Mouse (Mus musculus): ENCODE results near the gene Zfp689.

DNA sequence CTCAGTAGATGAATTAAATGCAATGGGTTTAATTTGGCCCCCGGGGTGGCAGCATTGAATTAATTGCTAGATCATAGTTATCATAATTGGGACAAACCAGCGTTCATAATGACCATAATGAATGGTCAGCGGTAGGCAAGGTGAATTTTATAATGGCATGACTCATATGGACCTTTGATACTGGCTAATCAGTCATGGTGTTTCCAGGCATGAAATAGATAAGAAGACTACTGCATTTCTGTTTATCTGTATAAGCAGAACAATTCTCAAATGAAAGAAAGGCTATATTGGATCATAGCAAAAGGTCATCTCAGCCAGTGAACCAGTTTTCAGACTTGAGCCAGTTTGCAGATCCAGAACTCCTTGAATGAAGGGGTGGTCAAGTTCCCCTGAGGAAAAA is 48.6 kb downstream of the Zfp689 start:
- no peak for TF ChIP-seq CTCF (IDR thresholded peaks at IDR 0.05; ENCODE audit: control insufficient read depth, insufficient read depth, insufficient replicate concordance, low read depth, low read length)
- TF ChIP-seq POLR2A (IDR thresholded peaks at IDR 0.05; ENCODE audit: control insufficient read depth, low read depth, low read length) = no peak

All from testis, adult 2 months (tissue).